Mouse (Mus musculus): ENCODE measurements at regions not wholly inside any gene's neighbourhood (a gene's known extent, or its start where the extent isn't known, plus 50 kb on each side); places are given as distances from the start of the nearest gene placed in this dataset.

DNA sequence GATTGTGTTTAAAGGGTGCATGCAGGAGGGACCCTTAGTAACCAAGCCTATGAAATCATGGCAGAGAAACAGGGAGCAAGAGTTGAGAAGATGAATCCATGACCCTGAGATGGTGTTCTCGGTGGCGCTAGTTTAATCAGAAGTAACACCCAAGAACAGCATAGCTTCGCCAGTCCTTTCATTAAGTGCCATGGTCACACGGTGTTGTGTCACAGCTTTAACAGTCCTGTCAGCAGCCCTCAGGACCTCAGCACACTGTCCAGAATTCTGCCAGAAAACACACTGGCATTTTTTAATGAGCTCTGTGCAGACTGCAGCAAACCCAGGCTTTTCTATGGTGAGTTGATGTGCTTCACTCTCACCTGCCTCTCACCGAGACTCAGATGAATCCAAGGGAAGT lies 320.6 kb upstream of the 2610301B20Rik start:
- Histone ChIP-seq H3K4me1 (ENCODE audit: control insufficient read depth, insufficient read depth, low read length) (no peaks in the 10 kb centered on the region), H3K4me3 (replicated peaks; ENCODE audit: insufficient read depth, low read depth, low read length) (no peak overlapping the region), H3K27ac (ENCODE audit: insufficient read depth, low read length) (no peak overlapping the region), H3K27me3 (ENCODE audit: control insufficient read depth, insufficient read depth, low read length) (no peaks in the 10 kb centered on the region)
- no peak for TF ChIP-seq CTCF (IDR thresholded peaks at IDR 0.05; ENCODE audit: borderline replicate concordance, insufficient read depth, low read depth, low read length)
- no peak for TF ChIP-seq POLR2A (IDR thresholded peaks at IDR 0.05; ENCODE audit: borderline replicate concordance, insufficient read depth, low read length)
- DNase-seq: no peak
- WGBS: 91% methylated on average over 5 of the region's 5 CpGs

DNA sequence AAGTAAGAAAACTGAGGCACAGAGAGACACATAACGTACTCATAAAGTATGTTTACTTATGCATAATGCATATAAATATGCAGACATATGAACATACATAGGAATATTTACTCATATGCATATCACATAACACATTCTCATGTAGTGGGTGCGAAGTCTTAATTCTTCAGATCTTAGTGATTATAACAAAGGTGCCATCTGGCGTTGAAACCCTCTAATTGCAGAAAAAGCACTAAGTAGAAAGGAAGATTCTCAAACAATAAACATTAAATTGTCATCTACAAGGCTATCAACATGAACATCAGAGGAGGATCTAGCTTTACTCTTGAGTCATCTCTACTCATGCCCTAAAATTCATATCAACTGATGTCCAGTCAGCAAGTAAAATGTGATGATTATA lies 314.2 kb upstream of the 2610301B20Rik start:
- Histone ChIP-seq H3K4me3 (replicated peaks; ENCODE audit: insufficient read depth, low read depth, low read length) (no peak overlapping the region), H3K27ac (ENCODE audit: insufficient read depth, low read length) (no peak overlapping the region), H3K27me3 (ENCODE audit: control insufficient read depth, insufficient read depth, low read length) (no peaks in the 10 kb centered on the region), H3K4me1 (ENCODE audit: control insufficient read depth, insufficient read depth, low read length) (no peaks in the 10 kb centered on the region)
- DNase-seq: no peak
- no peak for TF ChIP-seq POLR2A (IDR thresholded peaks at IDR 0.05; ENCODE audit: borderline replicate concordance, insufficient read depth, low read length)
- TF ChIP-seq CTCF (IDR thresholded peaks at IDR 0.05; ENCODE audit: borderline replicate concordance, insufficient read depth, low read depth, low read length): no peak
- WGBS: 83% methylated on average over 3 of the region's 3 CpGs

DNA sequence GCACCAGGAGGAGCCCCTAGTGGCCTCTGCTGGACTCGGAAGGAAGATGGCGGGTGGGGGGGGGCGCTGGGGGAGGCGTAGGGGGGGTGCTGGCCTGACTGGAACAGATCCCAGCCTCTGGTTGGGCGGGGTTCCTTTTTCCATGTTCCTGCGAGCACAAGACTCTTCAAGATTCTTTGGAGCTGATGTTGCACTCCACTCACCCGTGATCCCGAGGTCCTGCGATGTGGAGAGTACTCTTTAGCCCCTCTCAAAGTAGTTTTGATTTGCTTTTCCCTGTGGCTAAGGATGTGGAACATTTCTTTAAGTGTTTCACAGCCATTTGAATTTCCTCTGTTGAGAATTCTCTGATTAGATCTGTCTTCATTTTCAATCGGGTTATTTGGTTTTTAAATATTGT lies 269.8 kb upstream of the 2610301B20Rik start:
- Histone ChIP-seq H3K4me1 (ENCODE audit: control insufficient read depth, insufficient read depth, low read length) (no peaks in the 10 kb centered on the region), H3K27ac (ENCODE audit: insufficient read depth, low read length) (no peak overlapping the region), H3K4me3 (replicated peaks; ENCODE audit: insufficient read depth, low read depth, low read length) (no peak overlapping the region), H3K27me3 (ENCODE audit: control insufficient read depth, insufficient read depth, low read length) (no peaks in the 10 kb centered on the region)
- WGBS: 87% methylated on average over 9 of the region's 10 CpGs
- no peak for DNase-seq
- no peak for TF ChIP-seq CTCF (IDR thresholded peaks at IDR 0.05; ENCODE audit: borderline replicate concordance, insufficient read depth, low read depth, low read length)

DNA sequence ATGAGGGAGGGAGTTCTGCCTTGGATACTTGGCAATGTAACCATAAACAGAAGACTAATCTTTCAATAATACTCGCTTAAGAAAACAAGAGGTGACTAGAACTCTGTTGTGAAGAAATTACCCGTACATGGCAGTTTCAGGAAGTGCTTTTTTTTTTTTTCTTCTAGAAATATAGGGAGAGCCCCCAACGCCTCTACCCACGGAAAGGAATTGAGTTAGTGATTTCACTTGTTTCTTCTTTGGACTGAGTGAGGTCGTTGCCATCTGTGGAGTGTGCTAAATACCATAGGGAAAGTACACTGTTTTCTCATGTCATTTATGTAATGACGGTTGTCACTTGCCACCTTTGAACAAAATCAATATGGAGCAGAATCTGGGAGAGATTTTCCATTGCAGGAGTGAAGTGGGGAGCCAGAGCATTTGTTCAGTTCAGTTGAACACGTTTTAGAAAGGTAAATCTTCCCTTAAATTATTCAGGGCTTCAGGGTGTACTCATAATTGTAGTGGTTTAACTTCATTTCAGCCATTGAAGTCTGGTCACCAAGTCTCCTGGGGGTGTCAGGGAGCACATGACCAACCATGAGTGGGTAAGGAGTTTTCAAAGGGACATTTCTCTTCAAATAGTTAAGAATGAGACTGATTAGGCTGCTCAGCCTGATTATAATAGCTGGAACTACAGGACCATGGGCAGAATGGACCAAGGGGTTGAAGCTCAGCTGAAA lies 266.3 kb upstream of the 2610301B20Rik start:
- Histone ChIP-seq H3K4me1 (ENCODE audit: control insufficient read depth, insufficient read depth, low read length) (no peaks in the 10 kb centered on the region), H3K27ac (ENCODE audit: insufficient read depth, low read length) (no peak overlapping the region), H3K4me3 (replicated peaks; ENCODE audit: insufficient read depth, low read depth, low read length) (no peak overlapping the region), H3K27me3 (ENCODE audit: control insufficient read depth, insufficient read depth, low read length) (no peaks in the 10 kb centered on the region)
- WGBS: 68% methylated on average over 7 of the region's 7 CpGs
- TF ChIP-seq CTCF (IDR thresholded peaks at IDR 0.05; ENCODE audit: borderline replicate concordance, insufficient read depth, low read depth, low read length) (no peak), POLR2A (IDR thresholded peaks at IDR 0.05; ENCODE audit: borderline replicate concordance, insufficient read depth, low read length) (no peak)
- DNase-seq: no peak

DNA sequence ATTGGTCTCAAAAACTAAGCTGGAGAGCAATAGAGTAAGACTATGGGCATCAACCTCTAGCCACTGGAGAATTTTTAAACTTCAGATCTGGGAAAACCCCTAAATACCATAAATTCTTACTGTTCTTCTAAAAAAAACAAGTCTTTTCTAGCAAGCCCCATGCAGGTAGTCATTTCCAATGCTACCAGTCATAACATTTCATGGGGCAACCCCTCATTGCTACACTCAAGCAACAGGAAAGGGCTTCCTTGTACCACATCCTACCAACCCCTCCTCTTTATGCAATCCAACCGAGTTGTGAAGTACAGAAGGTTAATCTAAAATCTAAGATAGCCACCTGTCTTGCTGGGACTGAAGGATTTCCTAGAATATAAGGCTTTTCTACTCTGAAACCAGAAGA lies 263.5 kb upstream of the 2610301B20Rik start:
- WGBS: 74% methylated on average over 1 of the region's 1 CpGs
- Histone ChIP-seq H3K4me3 (replicated peaks; ENCODE audit: insufficient read depth, low read depth, low read length) (no peak overlapping the region), H3K4me1 (ENCODE audit: control insufficient read depth, insufficient read depth, low read length) (no peaks in the 10 kb centered on the region), H3K27ac (ENCODE audit: insufficient read depth, low read length) (no peak overlapping the region), H3K27me3 (ENCODE audit: control insufficient read depth, insufficient read depth, low read length) (no peaks in the 10 kb centered on the region)
- TF ChIP-seq POLR2A (IDR thresholded peaks at IDR 0.05; ENCODE audit: borderline replicate concordance, insufficient read depth, low read length) (no peak), CTCF (IDR thresholded peaks at IDR 0.05; ENCODE audit: borderline replicate concordance, insufficient read depth, low read depth, low read length) (no peak)
- DNase-seq: no peak

All from cerebellum, adult 2 months (tissue).